Mouse (Mus musculus) forebrain, embryonic 12.5 days (tissue): ENCODE measurements around the gene Dusp14. TPM values are rescaled to one million over a fixed set of nuclear protein-coding genes. Genes with fewer than 3 reads are reported as not detected.

Source experiments
- ATAC-seq: fragments of 200-750 bp; cut with Nextera tagmentation; 2 replicates; pipeline ENCODE4 v1.8.0; 2017; ENCODE audit warnings: moderate TSS enrichment; ENCODE audit not compliant: low FRiP score
- H3K27ac ChIP-seq: fragments of 300-500 bp; sonication (generic); 2 replicates; pipeline ENCODE4 v1.5.1; 2016; ENCODE audit warnings: mild to moderate bottlenecking
- H3K27me3 ChIP-seq: fragments of 300-500 bp; sonication (generic); 2 replicates; pipeline ENCODE4 v1.6.1; 2016; ENCODE audit warnings: mild to moderate bottlenecking
- H3K36me3 ChIP-seq: fragments of 300-500 bp; sonication (generic); replicated peaks from 2 replicates; pipeline ENCODE4 v1.6.1; 2016; ENCODE audit warnings: mild to moderate bottlenecking
- H3K4me1 ChIP-seq: fragments of 300-500 bp; sonication (generic); 2 replicates; pipeline ENCODE4 v1.6.1; 2016
- H3K4me2 ChIP-seq: fragments of 300-500 bp; sonication (generic); 2 replicates; pipeline ENCODE4 v1.6.1; 2016; ENCODE audit warnings: mild to moderate bottlenecking, moderate library complexity
- H3K4me3 ChIP-seq: fragments of 300-500 bp; sonication (generic); replicated peaks from 2 replicates; pipeline ENCODE4 v1.5.1; 2016; ENCODE audit warnings: mild to moderate bottlenecking
- H3K9ac ChIP-seq: fragments of 300-500 bp; sonication (generic); 2 replicates; pipeline ENCODE4 v1.6.1; 2016; ENCODE audit warnings: mild to moderate bottlenecking
- H3K9me3 ChIP-seq: fragments of 300-500 bp; sonication (generic); 2 replicates; pipeline ENCODE4 v1.6.1; 2016
- WGBS: fragments of 180-500 bp; shearing (Covaris S2); methylation state at CpG from one replicate; pipeline ENCODE4 v1.1.7; 2016; 5-methylcytosine and 5-hydroxymethylcytosine counted together
- polyA plus RNA-seq: library from polyadenylated mRNA; unstranded; fragments of >200 nt; fragmentation: Nextera tagmentation; extraction: Ambion mirVana; gene quantifications from 2 replicates; pipeline ENCODE4 v1.2.1, GENCODE M21; 2016

The Dusp14 gene
- polyA plus RNA-seq, 1 experiment from 2014 or later = 20.6 TPM

GRCm38 (mm10) chr11:84079887-84080286 lies 10.8 kb upstream of the Dusp14 start:
- no peaks in the 10 kb centered on the region for H3K9me3 ChIP-seq
- ATAC-seq = no peak
- no peak overlapping the region for H3K9ac ChIP-seq
- no peak overlapping the region for H3K4me2 ChIP-seq
- WGBS = 89% methylated on average over 4 of the region's 4 CpGs
- peaks cover 53% of the 10 kb centered on the region for H3K36me3 ChIP-seq
- peaks cover 4% of the 10 kb centered on the region for H3K4me1 ChIP-seq
- H3K4me3 ChIP-seq = no peak overlapping the region
- H3K27me3 ChIP-seq = no peaks in the 10 kb centered on the region
- no peak overlapping the region for H3K27ac ChIP-seq

DNA sequence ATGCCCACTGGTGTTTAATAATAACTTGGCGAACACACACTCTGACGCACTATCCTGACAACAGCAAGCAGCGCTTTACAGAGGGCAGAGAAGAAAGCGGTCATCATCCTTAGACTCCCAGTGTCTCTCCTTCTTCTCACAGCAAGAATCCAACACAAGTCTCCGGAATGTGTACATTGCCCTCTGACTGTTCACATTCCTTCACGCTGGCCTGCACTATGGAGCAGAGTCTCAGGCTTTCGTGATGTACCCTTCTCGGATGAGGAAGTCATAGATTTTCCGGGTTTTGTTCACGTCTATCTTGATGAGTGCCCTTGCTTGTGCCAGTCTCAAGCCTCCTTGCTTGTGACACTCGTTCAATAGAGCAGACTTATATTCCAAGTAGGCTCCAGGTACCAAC lies 10.3 kb upstream of the Dusp14 start:
- WGBS = 94% methylated on average over 11 of the region's 11 CpGs
- H3K9me3 ChIP-seq = no peaks in the 10 kb centered on the region
- peaks cover 48% of the 10 kb centered on the region for H3K36me3 ChIP-seq
- H3K4me2 ChIP-seq = no peak overlapping the region
- no peak overlapping the region for H3K27ac ChIP-seq
- no peak overlapping the region for H3K4me3 ChIP-seq
- H3K9ac ChIP-seq = no peak overlapping the region
- no peaks in the 10 kb centered on the region for H3K27me3 ChIP-seq
- peaks cover 4% of the 10 kb centered on the region for H3K4me1 ChIP-seq
- no peak for ATAC-seq

DNA sequence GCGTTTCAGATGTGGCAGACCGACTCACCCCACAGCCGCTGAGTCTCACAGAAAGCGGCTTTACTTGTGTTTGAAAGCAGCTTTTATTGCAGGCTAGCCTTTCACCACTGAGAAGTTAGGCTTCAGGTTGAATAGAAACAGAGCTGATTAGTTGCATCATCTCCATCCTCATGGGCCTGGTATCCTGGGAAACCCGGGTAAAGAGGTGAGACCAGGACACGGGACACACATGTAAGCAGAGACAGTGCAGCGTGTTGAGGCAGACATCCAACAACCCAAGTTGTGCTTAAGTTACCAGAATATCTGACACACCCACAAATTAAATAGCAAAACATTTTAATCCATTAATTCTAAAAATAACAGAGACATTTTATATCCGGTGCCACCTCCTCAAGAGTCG lies 9.5 kb upstream of the Dusp14 start:
- no peak overlapping the region for H3K4me3 ChIP-seq
- 78% methylated on average over 9 of the region's 9 CpGs for WGBS
- H3K9me3 ChIP-seq = no peaks in the 10 kb centered on the region
- ATAC-seq = no peak
- H3K27ac ChIP-seq = no peak overlapping the region
- H3K4me2 ChIP-seq = no peak overlapping the region
- H3K36me3 ChIP-seq = peaks cover 45% of the 10 kb centered on the region
- H3K27me3 ChIP-seq = no peaks in the 10 kb centered on the region
- H3K4me1 ChIP-seq = peaks cover 4% of the 10 kb centered on the region
- no peak overlapping the region for H3K9ac ChIP-seq

GRCm38 (mm10) chr11:84077008-84077407 lies 7.9 kb upstream of the Dusp14 start:
- no peak for ATAC-seq
- Histone ChIP-seq H3K27ac (no peak overlapping the region), H3K4me1 (peaks cover 7% of the 10 kb centered on the region), H3K9ac (no peak overlapping the region), H3K27me3 (no peaks in the 10 kb centered on the region), H3K36me3 (peaks cover 36% of the 10 kb centered on the region), H3K4me3 (no peak overlapping the region), H3K4me2 (no peak overlapping the region), H3K9me3 (no peaks in the 10 kb centered on the region)
- WGBS = 83% methylated on average over 2 of the region's 2 CpGs

DNA sequence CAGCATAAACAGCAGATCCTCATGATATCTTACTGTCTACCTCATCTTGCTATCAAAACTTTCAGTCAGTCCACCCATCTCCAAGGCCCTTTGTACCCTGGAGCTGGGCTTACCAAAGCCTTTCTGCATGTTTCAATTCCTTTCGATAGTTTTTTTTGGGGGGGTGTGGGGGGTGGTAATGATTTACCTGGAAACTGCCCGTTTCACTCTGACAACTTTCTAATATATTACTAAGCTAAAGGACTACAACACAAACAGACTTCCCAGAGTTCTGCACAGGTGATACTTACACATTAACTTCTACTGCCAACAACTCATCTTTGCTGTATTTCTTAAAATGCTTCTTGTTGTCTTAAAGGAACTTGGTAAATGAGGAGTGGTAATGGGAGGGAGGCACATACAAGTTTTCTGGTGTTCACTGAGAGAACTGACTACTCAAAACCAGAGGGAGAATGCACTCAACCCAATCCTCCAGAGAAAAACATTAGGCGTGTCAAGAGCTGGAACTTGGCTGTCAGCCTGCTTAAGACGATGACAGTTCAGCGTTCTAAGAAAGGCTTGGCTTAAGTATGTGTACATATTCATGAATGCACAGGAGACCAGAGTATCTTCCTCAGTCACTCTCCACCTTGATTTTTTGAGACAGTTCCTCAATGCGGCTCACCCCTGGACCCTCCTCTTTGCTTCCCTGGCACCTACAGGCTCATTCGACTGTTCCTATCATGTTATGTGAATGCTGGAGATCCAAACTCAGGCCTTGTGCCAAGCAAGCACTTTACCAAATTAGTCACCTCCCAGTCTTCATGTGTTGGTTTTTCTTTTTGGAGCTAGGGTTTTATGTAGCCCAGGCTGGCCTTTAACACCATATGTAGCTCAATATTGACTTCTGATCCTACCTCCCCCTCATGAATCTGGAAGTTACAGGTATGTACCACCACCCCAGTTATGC lies 5.0 kb upstream of the Dusp14 start:
- H3K36me3 ChIP-seq = peaks cover 9% of the 10 kb centered on the region; the same call in 1 of the 2 replicates
- H3K27ac ChIP-seq = no peak overlapping the region
- H3K27me3 ChIP-seq = peaks cover 10% of the 10 kb centered on the region
- H3K4me3 ChIP-seq = no peak overlapping the region
- 88% methylated on average over 7 of the region's 7 CpGs for WGBS
- H3K9me3 ChIP-seq = no peaks in the 10 kb centered on the region
- ATAC-seq = no peak
- H3K9ac ChIP-seq = no peak overlapping the region
- no peak overlapping the region for H3K4me2 ChIP-seq
- peaks cover 7% of the 10 kb centered on the region for H3K4me1 ChIP-seq

- 56% methylated on average over 9 of the region's 9 CpGs for WGBS
- H3K27ac ChIP-seq = no peak overlapping the region
- peaks cover 16% of the 10 kb centered on the region for H3K27me3 ChIP-seq
- H3K4me2 ChIP-seq = no peak overlapping the region
- ATAC-seq = no peak
- no peak overlapping the region for H3K4me3 ChIP-seq
- no peak overlapping the region for H3K9ac ChIP-seq
- H3K4me1 ChIP-seq = peaks cover 8% of the 10 kb centered on the region; the same call in 1 of the 2 replicates
- H3K36me3 ChIP-seq = peaks cover under 1% of the 10 kb centered on the region; the same call in 1 of the 2 replicates
- H3K9me3 ChIP-seq = no peaks in the 10 kb centered on the region
Measured at GRCm38 (mm10) chr11:84072904-84073651, 4.0 kb upstream of the Dusp14 start.

DNA sequence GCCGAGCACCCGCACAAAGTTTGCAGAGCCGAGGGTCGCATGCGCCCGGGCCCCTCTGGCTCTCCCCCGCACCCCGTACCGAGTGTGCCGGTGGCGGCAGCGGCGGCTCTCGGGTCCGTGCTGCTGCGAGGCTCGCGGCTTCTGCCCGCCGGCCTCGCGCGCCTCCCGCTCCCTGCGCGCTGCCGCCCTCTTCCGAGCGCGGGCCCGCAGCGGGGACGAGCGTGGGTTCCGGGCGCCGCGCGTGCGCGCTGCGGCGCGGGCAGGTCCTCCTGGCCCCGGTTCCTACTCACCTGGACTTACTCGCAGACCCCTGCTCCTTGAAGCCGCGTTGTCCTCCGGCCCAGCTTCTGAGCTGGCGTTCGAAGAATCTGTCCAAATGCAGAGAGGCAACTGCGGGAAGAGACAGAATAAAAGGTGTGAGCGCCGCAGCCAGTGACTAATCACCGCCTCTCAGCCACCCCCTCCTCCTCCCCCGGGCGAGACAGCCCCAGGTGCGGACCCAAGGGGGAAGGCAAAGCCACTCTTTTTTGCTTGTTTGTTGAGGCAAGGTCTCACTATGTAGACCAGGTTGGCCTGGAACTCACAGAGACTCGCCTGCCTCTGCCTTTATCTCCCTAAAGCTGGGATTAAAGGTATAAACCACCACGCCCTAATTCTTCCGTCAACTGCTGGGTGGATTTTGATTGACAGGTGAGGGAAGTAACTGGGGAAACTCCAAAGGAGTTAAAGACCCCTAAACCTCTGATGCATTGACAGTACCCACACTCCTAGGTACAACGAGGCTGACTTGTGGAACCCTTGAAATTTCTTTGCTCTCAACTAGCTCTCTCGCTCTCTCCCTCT lies 649 bp downstream of the Dusp14 start:
- no peak overlapping the region for H3K27ac ChIP-seq
- WGBS = 3% methylated on average over 63 of the region's 63 CpGs
- H3K27me3 ChIP-seq = peaks cover 28% of the 10 kb centered on the region
- peaks cover 19% of the 10 kb centered on the region for H3K4me1 ChIP-seq
- H3K4me3 ChIP-seq = peak overlapping the region; percentile 70
- H3K4me2 ChIP-seq = peak overlapping the region; percentile 81
- H3K9me3 ChIP-seq = no peaks in the 10 kb centered on the region
- no peaks in the 10 kb centered on the region for H3K36me3 ChIP-seq
- H3K9ac ChIP-seq = peak overlapping the region; percentile 70
- ATAC-seq = peak; percentile 75

DNA sequence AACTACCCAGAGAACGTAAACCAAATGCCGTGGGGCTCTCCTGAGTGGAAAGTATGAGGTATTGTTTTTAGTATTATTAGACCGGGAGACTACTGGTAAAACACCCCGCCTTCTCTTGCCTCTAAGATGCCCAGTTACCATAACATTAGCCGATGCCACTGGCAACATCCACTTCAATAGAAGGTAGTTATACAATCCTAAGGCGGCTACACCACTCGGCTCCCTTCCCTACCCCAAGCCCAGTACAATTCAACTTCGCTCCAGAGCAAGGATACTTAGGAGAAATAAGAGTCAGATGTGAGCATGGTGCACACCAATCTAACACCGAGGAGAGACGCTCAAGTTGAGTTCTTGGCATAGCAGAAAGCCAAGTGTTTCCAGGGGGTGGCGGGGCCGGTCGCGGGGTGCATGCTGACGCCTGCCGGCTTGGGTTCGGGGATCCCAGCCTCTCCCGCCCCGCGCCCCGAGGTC lies 1.3 kb downstream of the Dusp14 start:
- Histone ChIP-seq H3K4me2 (peak overlapping the region; percentile 81), H3K27me3 (peaks cover 28% of the 10 kb centered on the region)
- WGBS = 1% methylated on average over 21 of the region's 21 CpGs

GRCm38 (mm10) chr11:84066927-84067645 lies 2.0 kb downstream of the Dusp14 start:
- WGBS = 6% methylated on average over 18 of the region's 18 CpGs
- H3K4me1 ChIP-seq = peaks cover 16% of the 10 kb centered on the region
- ATAC-seq = no peak
- peak overlapping the region; percentile 81 for H3K4me2 ChIP-seq
- peak overlapping the region; percentile 36; the same call in 1 of the 2 replicates for H3K9ac ChIP-seq
- H3K36me3 ChIP-seq = no peaks in the 10 kb centered on the region
- H3K27ac ChIP-seq = no peak overlapping the region
- no peaks in the 10 kb centered on the region for H3K9me3 ChIP-seq
- peaks cover 28% of the 10 kb centered on the region for H3K27me3 ChIP-seq
- peak overlapping the region; percentile 70 for H3K4me3 ChIP-seq

More for the DNA sequence above, 1.3 kb downstream of the Dusp14 start:
- Histone ChIP-seq H3K4me3 (peak overlapping the region; percentile 70), H3K9me3 (no peaks in the 10 kb centered on the region), H3K27ac (no peak overlapping the region), H3K36me3 (no peaks in the 10 kb centered on the region), H3K4me1 (peaks cover 16% of the 10 kb centered on the region), H3K9ac (peak overlapping the region; percentile 70)
- ATAC-seq = peak; percentile 20

DNA sequence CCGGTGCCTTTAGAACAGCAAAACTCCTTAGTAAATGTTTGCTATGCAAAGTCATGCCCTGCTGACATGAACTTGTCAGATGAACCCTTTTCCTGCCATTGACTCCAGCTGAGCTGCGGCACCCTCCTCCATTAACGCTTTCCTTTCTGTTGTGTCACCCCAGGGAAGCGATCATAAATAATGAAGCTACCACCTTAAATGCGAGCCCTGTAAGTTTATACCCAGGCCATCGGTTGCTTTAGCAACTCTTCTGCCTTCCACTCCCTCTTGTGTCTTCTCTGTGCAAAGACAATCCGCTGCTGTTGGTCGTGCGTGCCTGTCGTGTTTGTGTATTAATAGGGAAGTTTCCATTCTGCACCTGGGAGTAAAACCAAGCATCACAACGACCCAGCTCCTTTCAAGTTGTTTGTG lies 3.0 kb downstream of the Dusp14 start:
- Histone ChIP-seq H3K9me3 (no peaks in the 10 kb centered on the region), H3K36me3 (no peaks in the 10 kb centered on the region), H3K4me1 (peaks cover 16% of the 10 kb centered on the region), H3K27ac (no peak overlapping the region), H3K4me3 (no peak overlapping the region), H3K4me2 (peak overlapping the region; percentile 81; the same call in 1 of the 2 replicates), H3K9ac (no peak overlapping the region), H3K27me3 (peaks cover 28% of the 10 kb centered on the region)
- no peak for ATAC-seq
- 9% methylated on average over 11 of the region's 11 CpGs for WGBS

GRCm38 (mm10) chr11:84063631-84064209 lies 5.3 kb downstream of the Dusp14 start:
- no peak for ATAC-seq
- H3K27me3 ChIP-seq = peaks cover 14% of the 10 kb centered on the region
- H3K27ac ChIP-seq = no peak overlapping the region
- H3K4me3 ChIP-seq = no peak overlapping the region
- 91% methylated on average over 3 of the region's 3 CpGs for WGBS
- H3K36me3 ChIP-seq = no peaks in the 10 kb centered on the region
- no peaks in the 10 kb centered on the region for H3K9me3 ChIP-seq
- H3K9ac ChIP-seq = no peak overlapping the region
- no peak overlapping the region for H3K4me2 ChIP-seq
- H3K4me1 ChIP-seq = peaks cover 14% of the 10 kb centered on the region
